Comparison of ENCODE assay signal across 8 mouse cellular contexts in the genomic region with DNA sequence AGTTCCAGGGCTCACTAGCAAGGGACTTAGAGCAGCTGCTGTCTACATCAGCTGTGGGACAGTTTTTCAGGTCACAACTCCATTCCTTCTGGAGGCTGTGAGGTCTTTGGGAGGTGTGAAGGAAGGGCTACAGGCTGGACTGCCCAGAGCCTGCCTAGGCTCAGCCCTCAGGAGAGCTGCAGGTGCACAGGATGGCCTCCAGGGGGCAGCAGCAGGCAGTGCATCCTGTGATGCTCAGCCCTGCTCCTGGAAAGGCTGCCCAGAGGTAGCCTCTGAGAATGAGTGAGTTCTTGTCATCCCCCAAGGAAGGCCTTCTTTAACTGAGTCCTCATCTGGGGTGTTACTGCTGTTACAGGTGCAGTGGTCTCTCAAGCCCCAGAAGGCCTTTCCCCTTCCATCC. TPM values are rescaled to one million over a fixed set of nuclear protein-coding genes. Genes with fewer than 3 reads are reported as not detected.
DNase-seq lines count a peak whose midpoint lies in the region; ATAC-seq and TF ChIP-seq lines count a peak whose summit lies in the region.

No protein-coding gene starts in this region.

- no peak overlapping the region for H3K4me3 ChIP-seq in ES-E14 (ENCODE audit: insufficient read depth in 1 of 2, low read depth in 1 of 2, low read length in 2 of 2, poor library complexity in 1 of 2, severe bottlenecking in 1 of 2)
- H3K4me3 ChIP-seq in forebrain, embryonic 13.5 days, result no peak overlapping the region

- H3K27me3 ChIP-seq in forebrain, embryonic 13.5 days, result no peaks in the 10 kb centered on the region

- H3K4me2 ChIP-seq in forebrain, embryonic 13.5 days, result no peak overlapping the region

- peak; percentile 74; the same call in 1 of the 2 replicates for ATAC-seq in cerebellum, adult (ENCODE audit: insufficient number of reproducible peaks, low FRiP score, low TSS enrichment)
- ATAC-seq in forebrain, embryonic 13.5 days, result peak; percentile 80
- ATAC-seq in hematopoietic stem cell, adult 5-6 weeks (replicated peaks in 1 of 2; ENCODE audit: insufficient read depth in 1 of 2, low FRiP score in 2 of 2, low TSS enrichment in 1 of 2, low read depth in 1 of 2, poor library complexity in 2 of 2, severe bottlenecking in 2 of 2), result peak; percentile 78 to 86; a peak in 3 of 4 replicates

- DNase-seq in ES-E14 (ENCODE audit: low read depth, low spot score), result peak; percentile 51
- peak; percentile 45 for DNase-seq in layer of hippocampus, adult 9-11 months
- peak; percentile 85 for DNase-seq in lung, postnatal 10 days
- DNase-seq in ovary, postnatal 36 days (ENCODE audit: low spot score), result peak; percentile 70
- DNase-seq in thymus, postnatal 10 days (ENCODE audit: low spot score in 2 of 2), result peak; percentile 27 to 75

- in situ Hi-C loops in ES-E14 (cut with MboI; ENCODE audit: low sequenced_read_pairs in 2 of 2, unreplicated experiment in 2 of 2), result loop anchor here (5.0 to 25.0 kb wide), 2 partner anchors 404 to 409 kb away; a partner anchor contains a TSS

- peaks cover 16% of the 10 kb centered on the region; the same call in 1 of the 2 replicates for H3K36me3 ChIP-seq in ES-E14 (ENCODE audit: control insufficient read depth, insufficient read depth, low read length, poor library complexity, severe bottlenecking)
- H3K36me3 ChIP-seq in forebrain, embryonic 13.5 days (ENCODE audit: poor library complexity, severe bottlenecking), result peaks cover 87% of the 10 kb centered on the region

- H3K4me1 ChIP-seq in ES-E14 (ENCODE audit: control insufficient read depth in 2 of 2, insufficient read depth in 2 of 2, low read length in 2 of 2, poor library complexity in 1 of 2), result no peaks in the 10 kb centered on the region
- peaks cover 10% of the 10 kb centered on the region for H3K4me1 ChIP-seq in forebrain, embryonic 13.5 days

- H3K9ac ChIP-seq in ES-E14 (ENCODE audit: insufficient read depth, low read depth, low read length, poor library complexity, severe bottlenecking), result no peak overlapping the region
- H3K9ac ChIP-seq in forebrain, embryonic 13.5 days, result no peak overlapping the region

- no peak overlapping the region for H3K27ac ChIP-seq in ES-E14 (ENCODE audit: insufficient read depth, low read depth, low read length, poor library complexity, severe bottlenecking)
- no peak overlapping the region for H3K27ac ChIP-seq in forebrain, embryonic 13.5 days

- H3K9me3 ChIP-seq in ES-E14 (ENCODE audit: control insufficient read depth, insufficient read depth, low read depth, low read length), result no peaks in the 10 kb centered on the region
- no peaks in the 10 kb centered on the region for H3K9me3 ChIP-seq in forebrain, embryonic 13.5 days (replicated peaks)

TF ChIP-seq in ES-E14, 5 proteins besides CTCF, POLR2A, EP300 and RAD21:
- TF ChIP-seq ZC3H11A (IDR thresholded peaks at IDR 0.05; ENCODE audit: borderline replicate concordance, low read depth, low read length) (peak; percentile 65; the same call in 1 of the 2 replicates), HCFC1 (IDR thresholded peaks at IDR 0.05; ENCODE audit: borderline replicate concordance, insufficient read depth, low read length) (no peak), MAFK (IDR thresholded peaks at IDR 0.05; ENCODE audit: insufficient read depth, low read depth, low read length) (no peak), CHD2 (IDR thresholded peaks at IDR 0.05; ENCODE audit: low read depth, low read length) (no peak), ZNF384 (IDR thresholded peaks at IDR 0.05; ENCODE audit: low read depth, low read length) (no peak)

RNA-seq across cellular contexts. Expression of a gene that starts 12.5 kb away (rescaled TPM):
- total RNA-seq in ES-E14 (2012; rRNA removed), result 10.0 and 13.5 TPM in 2 replicates
- 18.7 TPM in 2 replicates for polyA plus RNA-seq in forebrain, embryonic 13.5 days (2015; fragmentation: Nextera tagmentation; extraction: Ambion mirVana)
- 11.3 and 25.1 TPM in 2 replicates for total RNA-seq in hematopoietic stem cell, adult 5-6 weeks (2017)

RNA-seq across cellular contexts. Expression of a gene that starts 43.9 kb away (rescaled TPM):
- 0.79 and 0.80 TPM in 2 replicates for total RNA-seq in ES-E14 (2012; rRNA removed)
- 4.1 and 4.7 TPM in 2 replicates for polyA plus RNA-seq in forebrain, embryonic 13.5 days (2015; fragmentation: Nextera tagmentation; extraction: Ambion mirVana)
- 0.10 TPM in 1 of 2 replicates, not detected in the other for total RNA-seq in hematopoietic stem cell, adult 5-6 weeks (2017)
